Mouse (Mus musculus) lung, adult 18-20 months (tissue): ENCODE data around the gene Cipc.
A peak's percentile ranks its signal among the peaks of the same experiment; 100 is the strongest.

Experiments
- DNase-seq, 2 experiments: peaks; one replicate each; pipeline ENCODE4 v3.0.0; 2022; ENCODE audit warnings: mixed read lengths in 2 of 2

The Cipc gene

DNA sequence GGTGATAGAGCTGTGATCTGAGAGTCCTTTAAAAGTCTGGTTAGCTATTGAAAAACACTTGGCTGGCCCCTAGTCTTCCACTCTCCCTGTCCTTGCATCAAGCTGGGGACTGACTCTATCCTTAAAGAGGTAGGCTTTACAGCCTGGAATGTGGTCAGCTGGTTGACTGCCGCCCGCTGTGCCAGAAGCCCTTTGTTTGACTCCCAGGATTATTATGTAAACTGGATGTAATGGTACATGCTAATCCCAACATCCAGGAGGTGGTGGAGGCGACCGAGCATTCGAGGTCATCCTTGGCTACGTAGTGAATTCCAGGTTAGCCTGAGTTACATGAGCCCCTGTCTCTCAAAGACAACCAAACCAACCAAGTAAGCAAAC lies 14.3 kb upstream of the Cipc start:
- peak; percentile 83 to 90 for DNase-seq

DNA sequence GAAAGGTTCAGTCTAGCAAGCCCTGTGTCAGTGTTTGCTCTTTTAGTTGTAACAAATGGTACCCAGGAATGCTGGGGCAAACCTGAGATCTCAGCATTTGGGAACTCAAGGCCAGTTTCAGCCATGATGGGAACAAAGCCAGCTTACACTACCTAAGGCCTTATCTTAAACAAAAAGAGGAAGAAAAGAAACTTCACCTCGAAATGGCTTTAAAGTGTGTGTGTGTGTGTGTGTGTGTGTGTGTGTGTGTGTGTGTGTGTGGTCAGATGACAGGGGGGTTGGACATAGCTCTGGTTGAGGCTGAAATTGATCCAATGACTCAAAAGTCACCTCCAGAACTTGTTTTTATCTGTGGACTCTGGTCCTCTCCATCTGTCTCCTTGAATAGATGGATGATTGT lies 12.1 kb upstream of the Cipc start:
- no peak for DNase-seq

DNA sequence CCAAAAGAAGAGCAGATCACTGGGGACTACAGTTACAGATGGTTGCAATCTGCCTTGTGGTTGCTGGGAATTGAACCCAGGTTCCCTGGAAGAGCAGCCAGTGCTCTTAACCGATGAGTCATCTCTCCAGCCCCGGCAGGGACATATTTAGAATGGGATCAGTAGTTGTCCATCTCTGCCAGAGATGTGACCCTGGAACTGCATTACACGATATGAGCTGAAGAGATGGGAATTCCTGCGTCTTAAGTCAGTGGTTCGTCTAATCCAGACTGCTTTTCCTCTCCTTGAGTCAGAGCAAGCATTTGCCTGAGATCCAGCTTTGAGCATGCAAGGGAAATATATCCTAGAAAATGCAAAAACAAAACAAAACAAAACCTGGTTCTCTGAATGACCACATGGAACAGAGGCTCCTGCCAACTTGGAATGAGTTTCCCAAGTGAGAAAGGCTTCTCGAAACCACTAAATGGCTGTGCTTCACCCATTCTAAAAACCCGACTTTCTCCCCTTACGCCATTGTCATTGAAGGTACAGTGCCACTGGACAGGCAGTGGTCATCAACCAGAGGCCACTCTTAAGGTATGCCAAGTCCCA lies 11.1 kb upstream of the Cipc start:
- no peak for DNase-seq

DNA sequence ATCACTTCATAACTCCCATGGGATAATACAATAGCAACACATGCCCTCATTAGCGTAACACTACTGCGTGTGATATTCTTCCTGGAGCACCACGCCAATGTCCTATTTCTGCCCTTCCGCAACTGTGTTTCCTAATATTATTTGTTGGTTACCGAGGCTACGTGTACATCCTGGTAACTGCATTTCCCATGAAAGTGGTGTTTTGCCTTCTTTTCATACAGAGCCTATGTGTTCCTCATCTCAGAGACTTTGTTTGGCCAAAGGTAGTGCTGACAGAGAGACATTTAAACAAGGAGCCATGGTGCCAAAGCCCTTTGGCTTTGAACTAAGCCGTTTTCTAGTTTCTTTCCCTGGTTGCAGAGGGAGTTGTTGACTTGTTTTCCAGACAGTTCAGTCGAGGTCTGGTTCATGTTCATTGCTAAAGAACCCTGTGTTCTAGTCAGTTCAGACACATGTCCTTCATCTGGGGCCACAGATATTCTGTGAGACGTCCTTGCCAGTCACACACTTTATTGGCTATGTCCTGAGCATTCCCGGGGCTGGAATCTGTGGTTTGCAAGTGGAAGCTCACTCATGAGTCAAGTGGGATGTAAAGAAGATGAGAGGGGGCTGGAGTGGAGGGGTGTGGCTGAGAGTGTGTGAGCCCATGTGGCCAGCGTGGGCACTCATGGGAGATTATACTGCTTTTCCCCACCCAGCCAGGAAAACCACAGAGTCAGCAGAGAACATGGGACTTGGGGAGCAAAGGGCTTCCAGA lies 10.1 kb upstream of the Cipc start:
- DNase-seq = peak; percentile 45 to 73

DNA sequence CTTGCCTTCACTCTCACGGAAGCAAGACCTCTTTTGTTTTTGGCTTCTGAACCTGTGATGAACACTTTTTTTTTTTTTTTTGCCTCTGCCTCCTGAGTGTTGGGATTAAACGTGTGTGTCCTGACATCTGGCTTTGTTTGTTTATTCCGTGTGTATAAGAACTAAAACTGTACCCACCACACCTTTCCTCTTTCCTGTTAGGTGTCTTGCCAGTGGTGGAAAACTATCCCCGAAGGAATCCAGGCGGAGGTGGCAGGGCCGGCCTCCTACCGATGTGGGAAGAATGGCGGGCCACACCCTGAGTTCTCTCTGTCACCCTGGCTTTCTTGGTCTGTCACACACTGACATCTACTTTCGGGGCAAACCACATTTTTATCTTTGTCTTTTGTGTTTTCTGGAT lies 8.3 kb upstream of the Cipc start:
- DNase-seq = peak; percentile 50 to 70

DNA sequence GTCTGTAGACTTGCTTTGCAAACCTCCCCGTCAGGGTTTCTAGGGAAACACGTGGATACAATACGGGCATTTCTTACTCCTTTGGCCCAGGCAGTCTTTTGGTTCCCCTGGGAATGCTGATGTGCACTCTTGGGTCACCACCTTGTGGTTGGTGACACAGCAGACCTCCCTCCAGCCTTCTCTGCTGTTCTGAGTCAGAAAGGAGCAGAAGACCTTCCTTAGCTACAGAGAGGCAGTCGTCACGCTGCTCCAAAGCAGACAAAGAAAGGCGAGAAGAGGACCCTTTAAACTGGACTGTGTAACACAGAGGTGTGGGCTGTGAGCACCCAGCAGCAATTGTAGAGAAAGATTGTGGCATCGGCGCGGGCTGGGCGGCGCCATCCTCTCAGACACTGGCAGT lies 5.7 kb upstream of the Cipc start:
- peak in 1 of 2 experiments; percentile 53 for DNase-seq

DNA sequence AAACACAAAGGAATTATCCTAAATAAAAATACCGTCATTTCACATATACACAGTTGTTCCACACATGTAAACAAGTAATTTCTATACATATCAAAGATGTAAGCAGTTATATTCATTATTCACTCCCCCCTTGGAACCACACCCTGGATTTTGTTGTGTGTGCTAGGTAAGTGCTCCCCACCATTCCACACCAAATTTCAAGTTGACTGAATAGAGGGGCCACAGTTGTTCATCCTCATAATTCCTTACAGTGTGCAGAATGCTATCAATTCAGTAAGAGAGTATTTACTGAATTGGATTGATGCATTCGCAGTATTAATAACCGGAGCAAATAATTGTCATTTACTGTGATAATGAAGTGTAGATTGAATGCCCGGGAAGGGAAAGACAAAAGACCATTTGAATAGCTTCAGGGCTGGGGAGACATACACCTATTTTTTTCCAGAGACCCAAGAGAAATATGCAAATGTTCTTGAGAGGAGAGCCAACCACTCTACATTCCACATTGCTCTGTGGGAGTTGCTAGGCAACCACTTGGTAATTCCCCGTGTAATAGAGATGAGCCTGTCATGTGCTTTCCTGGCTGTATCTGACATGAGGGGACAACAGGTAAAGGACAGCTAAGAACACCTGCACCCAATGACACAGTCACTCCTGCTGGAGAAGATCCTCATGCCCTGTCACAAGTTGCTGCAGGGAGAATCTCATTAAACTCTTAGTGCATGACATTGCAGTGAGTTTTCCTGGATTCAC lies 4.9 kb upstream of the Cipc start:
- peak in 1 of 2 experiments; percentile 51 for DNase-seq

DNA sequence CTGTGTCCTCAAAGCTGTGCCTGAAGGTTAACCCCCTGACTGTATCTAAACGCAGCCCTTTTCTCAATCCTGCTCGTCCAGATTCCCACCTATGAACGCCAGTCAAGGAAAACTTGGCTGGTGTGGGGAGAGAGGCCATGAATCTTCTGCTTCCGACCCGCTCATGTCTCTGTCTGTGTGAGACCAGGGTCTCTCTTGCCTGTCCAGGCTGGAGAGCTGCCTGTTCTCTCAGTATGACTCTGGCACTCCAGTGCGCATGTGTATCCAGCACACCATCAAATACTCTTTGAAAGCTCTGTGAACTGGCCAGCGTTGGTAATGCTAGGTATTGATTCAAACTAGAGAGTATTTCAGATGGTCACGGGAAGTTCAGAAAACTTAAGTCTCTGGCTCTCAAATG lies 3.4 kb upstream of the Cipc start:
- no peak for DNase-seq

DNA sequence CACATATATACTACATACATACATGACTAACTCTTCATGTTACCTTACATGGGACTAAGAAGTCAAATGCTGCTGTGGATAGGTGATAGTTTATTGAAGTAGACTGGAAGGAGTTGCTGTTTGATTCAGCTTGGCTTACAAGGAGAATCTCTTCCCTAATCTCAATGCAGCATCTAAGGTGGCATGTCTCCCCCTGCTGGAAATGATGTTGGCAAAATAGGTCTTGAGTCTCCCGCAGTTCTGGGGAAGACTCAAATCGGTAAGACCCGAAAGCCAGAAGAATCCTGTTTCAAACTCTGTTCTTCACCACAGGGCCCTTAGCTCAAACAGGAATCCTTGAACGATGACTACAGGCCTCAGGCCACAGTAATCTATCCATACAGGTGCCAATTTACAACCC lies 1.7 kb upstream of the Cipc start:
- peak; percentile 80 to 88 for DNase-seq

DNA sequence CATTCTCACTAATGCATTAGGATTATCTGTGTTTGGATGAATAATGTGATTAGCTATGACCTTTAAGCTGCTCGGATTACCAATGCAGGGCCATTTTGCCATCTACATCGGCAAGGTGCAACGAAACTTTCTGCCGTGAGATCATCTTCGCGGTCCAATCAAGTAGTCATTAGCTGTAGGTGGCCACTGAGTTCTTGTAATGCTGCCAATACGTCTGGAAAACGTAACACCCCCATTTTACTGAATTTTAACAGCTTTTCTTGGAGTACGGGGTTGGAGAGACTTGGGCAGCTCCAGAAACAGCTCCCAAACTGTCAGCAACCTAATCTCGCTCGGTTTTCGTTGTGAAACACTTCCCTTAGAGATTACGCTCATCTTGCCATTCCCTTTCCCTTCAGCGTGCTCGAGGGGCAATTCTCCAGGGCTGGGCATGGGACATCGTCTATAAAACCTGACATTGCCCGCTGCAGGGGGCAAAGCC lies 502 bp upstream of the Cipc start:
- DNase-seq = no peak

DNA sequence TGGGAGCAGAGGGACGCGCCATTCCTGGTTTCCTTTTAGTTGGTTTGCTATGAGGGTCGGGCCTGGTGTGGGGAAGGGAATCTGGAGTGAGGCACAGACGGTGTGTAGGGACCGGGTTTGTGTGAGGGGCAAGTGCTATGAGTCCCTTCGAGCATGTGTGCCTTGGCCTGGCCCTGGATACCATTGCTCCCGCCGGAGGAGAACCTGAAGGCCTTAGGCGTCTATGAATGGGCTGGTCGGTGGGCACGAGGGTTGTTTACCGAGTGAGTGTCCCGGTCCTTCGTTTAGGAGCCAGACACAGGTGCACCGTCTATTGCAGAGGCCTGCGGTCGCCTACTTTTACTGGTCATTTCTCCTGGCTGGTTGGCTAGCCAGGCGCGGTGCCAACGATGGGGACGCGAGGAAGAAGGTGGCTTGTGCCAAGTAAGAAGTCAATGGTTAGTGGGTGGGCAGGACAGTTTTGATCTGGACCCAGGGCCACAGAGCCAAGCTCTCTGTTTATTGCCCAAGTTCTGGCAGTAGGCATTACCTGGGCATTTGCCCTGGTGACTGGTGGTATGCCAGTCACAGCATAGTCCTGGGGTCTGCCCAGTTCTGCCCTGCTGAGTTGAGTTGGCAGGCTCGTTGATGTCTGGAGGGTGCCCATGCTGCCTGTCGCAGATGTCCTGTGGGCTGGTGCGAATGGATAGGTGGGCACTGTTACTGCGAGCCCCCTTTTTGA lies 998 bp downstream of the Cipc start:
- peak; percentile 64 for DNase-seq

DNA sequence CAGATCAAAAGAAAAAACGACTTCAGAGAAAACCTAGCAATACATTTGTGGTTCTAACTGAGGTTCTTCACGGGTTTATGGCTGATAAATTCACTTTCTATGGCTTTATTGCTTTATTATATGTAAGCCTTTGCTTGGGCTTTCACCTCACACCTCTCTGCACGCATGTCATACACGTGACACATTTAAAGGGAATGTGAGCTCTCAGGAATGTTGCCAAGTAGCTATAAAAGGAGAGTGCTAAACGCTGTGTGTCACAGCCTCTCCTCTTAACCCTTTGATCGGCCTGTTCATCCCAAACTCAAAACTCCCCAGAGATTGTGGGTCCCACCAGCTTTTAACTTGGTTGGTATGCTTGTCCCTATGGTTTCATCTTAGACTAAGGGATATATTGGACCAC lies 1.8 kb downstream of the Cipc start:
- peak; percentile 37 to 71 for DNase-seq

DNA sequence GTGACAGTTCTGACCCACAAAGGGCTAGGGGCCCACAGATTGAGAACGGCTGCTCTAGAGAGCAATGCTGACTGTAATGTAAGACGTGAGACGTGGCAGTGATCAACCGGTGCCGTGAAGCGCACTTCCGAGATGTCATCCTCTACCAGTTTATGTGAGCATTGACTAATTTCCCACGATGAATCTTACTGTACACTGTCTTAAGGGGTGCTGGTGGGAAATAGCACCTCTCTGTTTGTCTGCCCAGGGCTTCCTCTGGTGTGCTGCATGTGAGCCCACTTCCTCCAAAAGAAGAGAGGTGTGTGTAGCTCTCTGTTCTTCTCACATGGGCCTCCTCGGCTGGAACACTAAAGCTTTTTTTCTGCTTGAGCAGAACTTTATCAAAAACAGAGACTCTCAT lies 2.7 kb downstream of the Cipc start:
- DNase-seq = no peak

DNA sequence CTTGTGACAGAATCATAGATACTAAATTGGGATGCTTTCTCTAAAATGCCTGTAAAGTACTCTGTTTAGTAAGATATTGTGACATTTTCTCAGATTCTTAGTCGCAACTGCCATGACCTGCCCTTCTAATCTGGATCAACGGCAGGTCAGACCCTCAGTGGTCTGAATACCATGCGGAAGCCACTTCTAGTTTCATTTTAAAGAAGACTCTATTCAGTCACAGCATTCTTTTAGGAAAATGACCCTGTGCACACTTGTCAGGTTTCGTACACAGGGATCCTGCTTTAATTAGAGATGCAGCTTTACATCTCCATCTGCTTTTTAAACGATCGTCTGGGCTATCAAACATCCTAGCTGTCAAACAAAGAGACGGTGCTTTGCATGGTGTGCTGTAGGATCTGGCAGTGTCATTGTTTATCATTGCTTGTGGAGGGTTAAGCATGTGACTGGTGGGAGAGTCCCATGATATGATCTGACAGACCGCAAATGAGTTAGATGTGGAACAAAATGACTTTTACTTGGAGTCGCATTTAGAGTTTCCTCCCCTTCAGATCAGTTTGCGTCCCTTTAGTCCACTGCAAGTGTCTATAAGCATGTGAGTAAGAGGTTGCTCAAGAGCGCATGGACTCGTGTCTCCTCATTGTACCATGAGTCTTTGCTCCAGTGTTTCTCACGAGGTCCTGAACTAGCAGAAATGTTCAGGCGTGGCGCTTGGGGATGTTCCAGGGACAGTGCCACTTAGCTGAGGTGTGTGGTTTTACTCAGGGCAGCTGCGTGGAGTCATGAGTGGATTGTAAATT lies 3.5 kb downstream of the Cipc start:
- DNase-seq = peak; percentile 60 to 76

DNA sequence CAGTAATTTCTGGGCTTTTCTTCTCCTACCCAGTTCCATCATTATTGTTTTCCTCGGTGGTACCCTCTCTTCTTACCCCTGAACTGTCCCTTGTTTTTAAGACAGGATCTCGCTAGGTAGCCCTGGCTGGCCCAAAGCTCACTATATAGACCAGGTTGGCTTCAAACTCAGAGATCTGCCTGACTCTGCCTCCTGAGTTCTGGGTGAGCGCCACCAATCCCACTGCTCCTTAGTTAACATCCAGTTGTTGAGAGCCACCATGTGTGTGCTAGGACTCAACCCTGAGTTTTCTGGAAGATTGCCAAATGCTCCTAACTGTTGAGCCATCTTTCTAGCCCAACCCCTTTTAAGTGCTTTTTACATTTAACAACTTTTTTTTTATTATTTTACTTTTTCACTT lies 4.1 kb downstream of the Cipc start:
- no peak for DNase-seq

DNA sequence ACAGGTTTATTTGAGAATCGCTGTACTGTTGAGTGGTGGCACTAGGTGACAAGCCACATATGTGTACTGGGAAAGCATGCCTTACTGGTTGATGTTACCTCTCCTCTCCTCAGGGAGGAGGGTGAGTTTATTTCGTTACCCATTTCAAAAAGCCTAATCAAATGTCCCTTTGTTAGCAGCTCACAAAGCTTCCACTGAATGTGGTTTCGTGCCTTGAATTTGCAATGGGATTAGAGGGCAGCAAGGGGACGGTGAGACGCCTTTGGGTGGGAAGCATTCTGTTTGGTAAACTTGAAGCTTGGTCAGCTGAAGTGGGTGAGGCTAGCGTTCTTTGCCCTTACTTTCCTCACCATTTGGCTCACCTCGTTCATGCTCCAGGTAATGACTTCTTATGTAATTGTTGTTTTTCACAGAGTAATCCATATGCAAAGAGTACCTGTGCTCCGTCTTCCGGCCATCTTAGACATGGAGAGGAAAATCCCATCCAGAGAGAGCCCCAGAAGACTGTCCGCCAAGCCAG lies 5.5 kb downstream of the Cipc start:
- DNase-seq = no peak

DNA sequence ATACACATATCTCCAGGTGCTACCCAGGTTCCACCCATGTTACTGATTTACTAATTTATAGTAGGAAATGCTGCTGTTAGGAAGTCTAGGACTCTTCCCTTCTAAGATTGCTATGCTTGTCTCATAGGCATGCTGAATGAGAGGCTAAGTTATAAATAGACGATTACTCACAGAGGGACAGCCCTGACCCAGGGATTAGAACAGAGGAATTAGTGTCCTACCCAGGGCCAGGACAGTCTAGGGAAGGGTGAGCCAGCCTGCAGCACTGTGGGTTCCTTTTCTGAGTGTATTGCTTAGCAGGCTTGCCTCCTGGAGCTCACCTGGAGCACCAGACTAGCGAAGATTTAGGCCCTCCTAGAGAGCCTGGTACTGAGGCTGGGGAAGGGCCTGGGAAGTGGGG lies 9.1 kb downstream of the Cipc start:
- DNase-seq = no peak

DNA sequence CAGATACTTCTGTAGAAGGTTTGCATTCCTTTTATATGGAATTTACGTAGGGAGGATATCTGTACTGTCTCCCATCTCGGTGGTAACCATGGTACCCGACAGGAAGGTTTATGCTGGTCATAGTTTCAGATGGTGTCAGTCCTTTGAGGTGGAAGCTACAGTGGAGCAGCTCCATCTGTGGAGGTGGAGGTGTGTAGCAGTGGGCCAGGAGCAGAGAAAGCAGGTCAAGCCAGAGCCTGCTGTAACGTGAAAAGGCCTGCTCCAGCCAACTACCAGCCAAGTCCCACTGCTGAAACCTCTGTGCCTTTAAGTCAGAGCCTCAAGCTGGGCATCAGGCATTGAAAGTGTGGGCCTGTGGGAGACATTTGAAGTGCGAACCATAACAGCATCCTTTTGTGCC lies 11.7 kb downstream of the Cipc start:
- no peak for DNase-seq

DNA sequence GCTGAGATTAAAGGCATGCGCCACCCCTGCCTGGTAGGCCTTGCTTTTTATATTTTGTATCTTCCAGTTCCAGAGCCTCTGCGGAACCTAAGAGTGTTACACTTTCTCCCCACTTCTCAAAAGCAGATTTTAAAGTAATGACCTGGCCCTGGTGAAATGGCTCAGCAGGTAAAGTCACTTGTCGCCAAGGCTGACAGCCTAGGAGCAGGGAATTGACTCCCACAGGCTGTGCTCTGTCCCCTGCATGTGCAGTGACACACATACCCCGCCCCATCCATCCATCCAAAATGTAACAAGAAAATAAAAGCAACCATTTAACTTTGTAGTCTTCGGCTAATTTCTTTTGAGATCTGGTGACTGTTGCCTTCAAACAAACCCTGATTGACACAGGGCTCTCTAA lies 12.8 kb downstream of the Cipc start:
- DNase-seq = no peak

DNA sequence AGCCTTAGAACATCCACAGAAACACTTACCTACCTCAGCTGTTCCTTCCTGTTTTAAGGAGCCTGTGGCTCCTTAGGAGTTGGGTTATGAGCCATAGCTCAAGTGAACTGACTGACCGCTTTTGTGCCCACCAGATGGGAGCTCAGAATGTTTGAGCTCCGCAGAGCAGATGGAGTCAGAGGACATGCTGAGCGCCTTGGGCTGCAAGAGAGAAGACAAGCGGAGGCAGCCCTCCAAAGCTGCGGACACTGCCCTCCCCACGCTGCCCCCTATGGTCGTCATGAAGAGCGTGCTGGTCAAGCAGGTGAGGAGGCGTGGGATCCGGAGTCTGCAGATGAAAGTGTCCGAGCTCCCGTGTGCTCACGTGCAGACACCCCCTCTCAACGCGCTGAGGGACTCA lies 13.3 kb downstream of the Cipc start:
- no peak for DNase-seq

DNA sequence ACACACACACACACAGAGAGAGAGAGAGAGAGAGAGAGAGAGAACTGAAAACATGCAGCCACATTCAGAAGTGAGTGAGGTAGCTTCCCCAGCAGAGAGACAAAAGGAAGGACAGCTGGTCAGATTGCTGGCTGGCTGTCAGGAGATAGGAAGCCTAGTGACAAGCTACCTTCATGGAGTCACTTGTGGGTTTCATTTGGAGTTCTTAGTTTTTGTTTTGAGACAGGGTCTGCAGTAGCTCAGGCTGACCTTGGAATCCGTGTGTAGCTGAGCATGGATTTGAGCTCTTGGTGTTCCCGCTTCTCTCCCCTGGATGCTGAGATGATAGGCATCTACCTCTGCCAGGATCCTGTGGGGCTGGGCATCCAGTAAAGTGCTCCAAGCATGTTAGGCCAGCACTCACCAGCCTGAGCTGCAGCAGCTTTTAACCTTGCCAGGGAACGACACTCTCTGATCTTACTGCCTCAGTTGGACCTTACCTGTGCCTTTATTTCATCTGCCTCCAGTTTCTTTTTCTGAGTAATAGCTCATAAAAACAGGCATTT lies 14.0 kb downstream of the Cipc start:
- DNase-seq = no peak
